Mouse (Mus musculus) neural tube, embryonic 12.5 days (tissue): ENCODE measurements around the gene Cel. TPM values are rescaled to one million over a fixed set of nuclear protein-coding genes. Genes with fewer than 3 reads are reported as not detected.

ENCODE experiments used
- ATAC-seq: fragments of 200-750 bp; cut with Nextera tagmentation; 2 replicates; pipeline ENCODE4 v1.8.0; 2017; ENCODE audit warnings: low read depth, mild to moderate bottlenecking, moderate TSS enrichment, moderate library complexity; ENCODE audit not compliant: low FRiP score
- H3K27ac ChIP-seq: fragments of 300-500 bp; sonication (generic); 2 replicates; pipeline ENCODE4 v1.5.1; 2016
- H3K27me3 ChIP-seq: fragments of 300-500 bp; sonication (generic); replicated peaks from 2 replicates; pipeline ENCODE4 v1.6.1; 2016; ENCODE audit warnings: mild to moderate bottlenecking
- H3K36me3 ChIP-seq: fragments of 300-500 bp; sonication (generic); 2 replicates; pipeline ENCODE4 v1.6.1; 2016; ENCODE audit warnings: mild to moderate bottlenecking
- H3K4me1 ChIP-seq: fragments of 300-500 bp; sonication (generic); 2 replicates; pipeline ENCODE4 v1.6.1; 2016
- H3K4me2 ChIP-seq: fragments of 300-500 bp; sonication (generic); replicated peaks from 2 replicates; pipeline ENCODE4 v1.6.1; 2016; ENCODE audit warnings: mild to moderate bottlenecking
- H3K4me3 ChIP-seq: fragments of 300-500 bp; sonication (generic); 2 replicates; pipeline ENCODE4 v1.5.1; 2016
- H3K9ac ChIP-seq: fragments of 300-500 bp; sonication (generic); 2 replicates; pipeline ENCODE4 v1.6.1; 2016; ENCODE audit warnings: mild to moderate bottlenecking
- H3K9me3 ChIP-seq: fragments of 300-500 bp; sonication (generic); 2 replicates; pipeline ENCODE4 v1.6.1; 2016; ENCODE audit warnings: mild to moderate bottlenecking
- WGBS: fragments of 180-500 bp; shearing (Covaris S2); methylation state at CpG from one replicate; pipeline ENCODE4 v1.1.7; 2016; 5-methylcytosine and 5-hydroxymethylcytosine counted together
- polyA plus RNA-seq: library from polyadenylated mRNA; unstranded; fragments of >200 nt; fragmentation: Nextera tagmentation; extraction: Ambion mirVana; gene quantifications from 2 replicates; pipeline ENCODE4 v1.2.1, GENCODE M21; 2016

Cel gene
- polyA plus RNA-seq, 1 experiment from 2014 or later: not detected

DNA sequence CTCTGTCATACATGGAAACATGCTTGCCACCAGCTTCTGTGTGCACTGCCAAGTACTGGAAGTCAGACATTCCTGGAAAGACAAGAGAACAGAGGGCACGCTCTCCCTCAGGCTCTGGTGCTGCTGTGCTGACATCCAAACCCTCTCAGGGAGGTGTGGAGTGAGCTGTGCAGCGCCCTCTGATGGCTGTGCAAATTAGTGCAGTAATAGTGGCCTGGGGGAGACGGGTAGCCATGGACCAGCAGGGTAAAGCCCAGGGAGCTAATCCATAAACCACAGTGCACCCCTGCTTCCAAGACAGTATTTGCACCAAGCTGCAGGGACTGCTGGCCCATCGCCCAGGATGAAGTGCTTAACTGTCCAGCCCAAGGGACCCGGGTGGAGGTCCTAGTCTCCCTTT, 14.8 kb upstream of the Cel start:
- Histone ChIP-seq H3K4me2 (no peak overlapping the region), H3K9me3 (no peaks in the 10 kb centered on the region), H3K4me1 (peaks cover 13% of the 10 kb centered on the region; the same call in 1 of the 2 replicates), H3K9ac (no peak overlapping the region), H3K27me3 (no peaks in the 10 kb centered on the region), H3K27ac (no peak overlapping the region), H3K4me3 (no peak overlapping the region), H3K36me3 (peaks cover 65% of the 10 kb centered on the region)
- 75% methylated on average over 5 of the region's 5 CpGs for WGBS
- no peak for ATAC-seq

GRCm38 (mm10) chr2:28576815-28577214, 13.6 kb upstream of the Cel start:
- Histone ChIP-seq H3K9me3 (no peaks in the 10 kb centered on the region), H3K9ac (no peak overlapping the region), H3K36me3 (peaks cover 77% of the 10 kb centered on the region), H3K4me1 (peaks cover 7% of the 10 kb centered on the region; the same call in 1 of the 2 replicates), H3K4me3 (no peak overlapping the region), H3K27ac (no peak overlapping the region), H3K4me2 (no peak overlapping the region), H3K27me3 (no peaks in the 10 kb centered on the region)
- WGBS: 93% methylated on average over 3 of the region's 3 CpGs
- no peak for ATAC-seq

DNA sequence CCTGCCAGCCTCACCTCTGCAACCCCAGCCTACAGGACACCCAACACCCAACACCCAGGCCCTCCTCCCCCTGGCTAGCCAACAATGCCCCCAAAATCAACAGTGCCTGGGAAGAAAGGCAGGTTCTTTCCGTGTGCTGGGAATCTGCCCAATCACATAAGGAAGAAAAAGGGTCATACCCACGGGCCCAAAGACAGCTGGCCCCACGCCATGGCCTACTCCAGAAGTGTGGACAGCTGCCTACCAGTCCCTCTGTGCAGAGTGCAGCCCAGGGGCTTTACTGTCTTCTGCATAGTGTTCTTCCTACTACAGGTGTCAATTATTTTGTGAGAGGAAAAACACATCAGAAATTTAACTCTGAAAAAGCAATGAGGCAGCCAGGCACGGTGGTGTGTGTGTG, 12.1 kb upstream of the Cel start:
- H3K9ac ChIP-seq: no peak overlapping the region
- WGBS: 90% methylated on average over 4 of the region's 4 CpGs
- no peaks in the 10 kb centered on the region for H3K27me3 ChIP-seq
- no peak overlapping the region for H3K4me2 ChIP-seq
- H3K4me3 ChIP-seq: no peak overlapping the region
- H3K27ac ChIP-seq: no peak overlapping the region
- H3K4me1 ChIP-seq: no peaks in the 10 kb centered on the region
- no peak for ATAC-seq
- H3K9me3 ChIP-seq: no peaks in the 10 kb centered on the region
- peaks cover 85% of the 10 kb centered on the region for H3K36me3 ChIP-seq

DNA sequence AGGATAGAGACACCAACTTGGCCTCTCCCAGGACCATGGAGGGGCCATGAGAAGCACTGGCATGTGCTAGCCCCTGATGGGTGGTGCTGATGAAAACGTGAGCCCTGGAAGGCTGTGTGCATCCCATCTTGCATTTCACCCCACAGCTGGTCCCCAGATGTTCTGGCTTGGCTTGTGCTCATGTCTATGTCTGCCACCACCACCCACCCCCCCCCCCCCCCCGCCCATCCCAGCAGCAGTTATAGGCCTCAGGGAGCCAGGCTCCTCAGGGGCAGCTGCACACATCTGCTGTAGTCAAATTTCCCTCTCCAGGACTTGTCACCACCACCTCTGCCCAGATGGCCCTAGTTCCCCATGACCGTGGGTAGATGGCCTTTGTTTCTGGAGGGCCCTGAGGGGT, 6.7 kb upstream of the Cel start:
- no peak for ATAC-seq
- WGBS: 80% methylated on average over 3 of the region's 3 CpGs
- no peak overlapping the region for H3K9ac ChIP-seq
- H3K4me2 ChIP-seq: no peak overlapping the region
- no peaks in the 10 kb centered on the region for H3K4me1 ChIP-seq
- no peaks in the 10 kb centered on the region for H3K9me3 ChIP-seq
- no peak overlapping the region for H3K4me3 ChIP-seq
- no peaks in the 10 kb centered on the region for H3K27me3 ChIP-seq
- peaks cover 91% of the 10 kb centered on the region for H3K36me3 ChIP-seq
- H3K27ac ChIP-seq: no peak overlapping the region

GRCm38 (mm10) chr2:28566545-28566944, 3.3 kb upstream of the Cel start:
- H3K36me3 ChIP-seq: peaks cover 64% of the 10 kb centered on the region
- no peaks in the 10 kb centered on the region for H3K9me3 ChIP-seq
- no peak overlapping the region for H3K4me2 ChIP-seq
- H3K4me1 ChIP-seq: no peaks in the 10 kb centered on the region
- ATAC-seq: no peak
- WGBS: 70% methylated on average over 5 of the region's 5 CpGs
- H3K9ac ChIP-seq: no peak overlapping the region
- no peak overlapping the region for H3K4me3 ChIP-seq
- H3K27me3 ChIP-seq: no peaks in the 10 kb centered on the region
- H3K27ac ChIP-seq: no peak overlapping the region

DNA sequence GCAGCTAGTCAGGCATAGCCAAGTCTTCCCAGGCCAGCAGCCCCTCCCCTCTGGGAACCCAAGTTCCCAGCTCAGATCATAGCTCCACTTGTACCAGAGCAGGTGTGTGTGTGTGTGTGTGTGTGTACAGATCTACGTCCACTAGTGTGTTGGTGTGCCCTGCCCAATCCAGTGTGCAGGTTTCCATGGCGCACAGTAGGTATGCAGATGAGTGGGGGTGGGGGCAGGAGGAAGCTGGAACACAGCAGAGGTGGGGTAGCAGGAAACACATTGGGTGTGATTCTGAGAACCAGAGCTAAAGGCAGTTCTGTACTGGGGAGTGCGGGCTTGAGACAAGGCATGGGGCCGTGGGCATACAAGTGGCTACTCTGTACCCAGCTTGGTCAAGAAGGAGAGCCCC, 1.2 kb upstream of the Cel start:
- ATAC-seq: no peak
- Histone ChIP-seq H3K9me3 (no peaks in the 10 kb centered on the region), H3K9ac (no peak overlapping the region), H3K4me2 (no peak overlapping the region), H3K4me1 (no peaks in the 10 kb centered on the region), H3K27me3 (no peaks in the 10 kb centered on the region), H3K36me3 (peaks cover 46% of the 10 kb centered on the region), H3K27ac (no peak overlapping the region), H3K4me3 (no peak overlapping the region)
- 95% methylated on average over 4 of the region's 4 CpGs for WGBS

GRCm38 (mm10) chr2:28563830-28564229, 627 bp upstream of the Cel start:
- Histone ChIP-seq H3K4me2 (no peak overlapping the region), H3K27ac (no peak overlapping the region), H3K9ac (no peak overlapping the region), H3K4me1 (no peaks in the 10 kb centered on the region), H3K36me3 (peaks cover 40% of the 10 kb centered on the region), H3K9me3 (no peaks in the 10 kb centered on the region), H3K27me3 (no peaks in the 10 kb centered on the region), H3K4me3 (no peak overlapping the region)
- no peak for ATAC-seq

GRCm38 (mm10) chr2:28557452-28557851, 5.8 kb downstream of the Cel start:
- Histone ChIP-seq H3K27ac (no peak overlapping the region), H3K9me3 (no peaks in the 10 kb centered on the region), H3K27me3 (no peaks in the 10 kb centered on the region), H3K4me1 (no peaks in the 10 kb centered on the region), H3K9ac (no peak overlapping the region), H3K4me3 (no peak overlapping the region), H3K4me2 (no peak overlapping the region), H3K36me3 (peaks cover 28% of the 10 kb centered on the region)
- WGBS: 82% methylated on average over 5 of the region's 5 CpGs
- no peak for ATAC-seq

GRCm38 (mm10) chr2:28552301-28552700, 10.9 kb downstream of the Cel start:
- no peak overlapping the region for H3K27ac ChIP-seq
- no peak overlapping the region for H3K4me2 ChIP-seq
- no peaks in the 10 kb centered on the region for H3K9me3 ChIP-seq
- H3K36me3 ChIP-seq: peaks cover 77% of the 10 kb centered on the region
- WGBS: 93% methylated on average over 5 of the region's 5 CpGs
- no peaks in the 10 kb centered on the region for H3K27me3 ChIP-seq
- no peak overlapping the region for H3K4me3 ChIP-seq
- H3K9ac ChIP-seq: no peak overlapping the region
- no peak for ATAC-seq
- H3K4me1 ChIP-seq: no peaks in the 10 kb centered on the region

DNA sequence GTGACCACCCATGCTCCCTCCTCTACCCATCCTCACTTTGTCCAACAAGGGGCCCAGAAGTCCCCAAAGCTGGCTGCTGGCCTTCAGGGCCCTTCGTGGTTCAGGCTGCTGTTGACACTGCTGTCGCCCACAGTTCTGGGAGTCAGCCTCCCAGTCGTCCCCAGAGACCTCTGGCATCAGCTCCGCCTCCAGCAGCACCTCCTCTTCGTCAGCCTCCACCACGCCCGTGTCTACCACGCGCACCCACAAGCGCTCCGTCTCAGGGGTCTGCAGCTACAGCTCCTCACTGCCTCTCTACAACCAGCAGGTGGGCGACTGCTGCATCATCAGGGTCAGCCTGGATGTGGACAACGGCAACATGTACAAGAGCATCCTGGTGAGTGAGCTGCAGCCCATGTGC, 14.0 kb downstream of the Cel start:
- no peak overlapping the region for H3K27ac ChIP-seq
- H3K36me3 ChIP-seq: peaks cover 95% of the 10 kb centered on the region
- WGBS: 87% methylated on average over 13 of the region's 13 CpGs
- no peak for ATAC-seq
- H3K4me3 ChIP-seq: no peak overlapping the region
- H3K4me1 ChIP-seq: no peaks in the 10 kb centered on the region
- no peak overlapping the region for H3K9ac ChIP-seq
- no peak overlapping the region for H3K4me2 ChIP-seq
- H3K9me3 ChIP-seq: no peaks in the 10 kb centered on the region
- H3K27me3 ChIP-seq: no peaks in the 10 kb centered on the region

DNA sequence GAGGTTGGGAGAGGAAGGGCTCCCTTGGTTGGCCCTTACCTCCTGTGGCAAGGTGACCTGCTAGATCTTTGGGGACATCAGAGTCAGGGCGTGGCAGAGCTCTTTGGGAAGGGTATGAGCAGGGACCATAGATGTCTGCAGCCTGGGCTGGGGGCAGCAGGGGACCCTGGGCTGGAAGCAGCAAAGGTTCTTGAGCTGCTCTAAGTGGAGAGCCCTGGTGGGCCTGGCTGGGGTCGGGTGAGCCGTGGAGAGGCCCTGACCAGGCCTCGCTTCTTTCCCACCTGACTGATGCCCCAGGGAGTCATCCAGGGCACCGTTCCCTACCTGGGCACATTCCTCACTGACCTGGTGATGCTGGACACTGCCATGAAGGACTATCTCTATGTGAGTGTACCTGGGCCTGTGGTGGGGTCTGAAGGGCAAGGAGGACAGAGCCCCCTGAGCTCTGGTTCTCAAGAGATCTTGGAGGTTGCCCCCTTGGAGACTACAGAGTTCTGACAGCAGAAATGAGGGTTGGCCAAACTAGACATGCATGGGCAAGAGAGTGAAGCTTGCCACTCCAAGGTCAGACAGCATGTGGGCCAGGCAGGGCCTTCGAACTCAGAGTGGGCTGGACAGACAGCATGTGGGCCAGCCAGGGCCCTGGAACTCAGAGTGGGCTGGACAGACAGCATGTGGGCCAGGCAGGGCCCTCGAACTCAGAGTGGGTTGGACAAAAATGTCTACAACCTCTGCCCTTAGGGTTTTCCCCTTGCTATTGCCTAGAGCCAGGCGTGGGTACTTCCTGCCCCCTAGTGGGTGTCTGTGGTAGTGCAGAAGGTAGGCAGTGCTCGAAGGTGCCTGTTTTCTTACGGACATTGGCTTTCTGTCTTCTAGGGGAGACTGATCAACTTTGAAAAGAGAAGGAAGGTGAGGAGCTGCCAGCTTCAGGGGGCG, 15.7 kb downstream of the Cel start:
- 55% methylated on average over 11 of the region's 11 CpGs for WGBS
- H3K27ac ChIP-seq: no peak overlapping the region
- peaks cover 95% of the 10 kb centered on the region for H3K36me3 ChIP-seq
- H3K4me3 ChIP-seq: no peak overlapping the region
- H3K9ac ChIP-seq: peak overlapping the region; percentile 8; the same call in 1 of the 2 replicates
- H3K27me3 ChIP-seq: no peaks in the 10 kb centered on the region
- H3K9me3 ChIP-seq: no peaks in the 10 kb centered on the region
- H3K4me2 ChIP-seq: no peak overlapping the region
- ATAC-seq: peak; percentile 32; the same call in 1 of the 2 replicates
- no peaks in the 10 kb centered on the region for H3K4me1 ChIP-seq

DNA sequence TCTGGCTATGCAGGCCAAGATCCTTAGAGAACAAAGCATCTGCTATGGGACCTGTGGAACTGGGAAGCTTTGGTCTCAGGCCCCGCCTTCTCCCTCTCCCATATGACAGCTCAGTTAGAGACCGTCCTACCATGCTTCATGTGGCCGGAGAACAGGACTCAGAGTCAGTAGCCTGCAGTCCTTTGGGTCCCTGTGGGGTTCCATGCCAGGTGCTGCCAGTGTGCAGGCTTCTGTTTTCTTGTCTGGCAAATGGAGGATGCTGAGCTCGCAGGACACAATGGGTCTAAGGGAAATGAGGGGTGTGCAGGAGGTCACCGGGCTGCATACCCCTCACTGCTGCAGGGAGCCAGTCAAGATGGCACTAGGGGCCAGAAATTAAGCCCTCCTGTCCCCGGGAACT, 16.6 kb downstream of the Cel start:
- H3K4me3 ChIP-seq: no peak overlapping the region
- no peak overlapping the region for H3K4me2 ChIP-seq
- 81% methylated on average over 6 of the region's 6 CpGs for WGBS
- H3K9ac ChIP-seq: no peak overlapping the region
- H3K27me3 ChIP-seq: no peaks in the 10 kb centered on the region
- no peaks in the 10 kb centered on the region for H3K4me1 ChIP-seq
- H3K27ac ChIP-seq: no peak overlapping the region
- H3K36me3 ChIP-seq: peaks cover 92% of the 10 kb centered on the region
- no peak for ATAC-seq
- no peaks in the 10 kb centered on the region for H3K9me3 ChIP-seq

DNA sequence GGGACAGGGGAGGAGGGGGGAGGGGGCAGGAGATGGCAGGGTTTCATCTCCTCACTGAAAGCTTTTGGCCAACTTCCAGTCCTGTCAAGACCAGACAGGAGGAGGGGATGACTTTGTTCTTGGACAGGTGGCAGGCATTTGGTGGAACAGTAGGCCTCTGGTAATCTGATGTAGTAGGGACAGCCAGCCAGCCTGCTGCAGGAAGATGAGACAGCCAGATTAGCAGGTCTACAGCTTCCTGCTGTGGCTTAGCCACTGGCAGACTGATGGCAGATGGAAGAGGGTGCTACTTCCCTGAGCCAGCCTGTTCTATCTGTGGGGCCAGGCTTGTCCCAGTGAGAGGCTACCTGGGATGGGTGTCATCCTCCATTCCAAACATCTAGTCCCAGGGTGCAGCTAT, 17.2 kb downstream of the Cel start:
- no peak overlapping the region for H3K9ac ChIP-seq
- H3K4me2 ChIP-seq: no peak overlapping the region
- peaks cover 90% of the 10 kb centered on the region for H3K36me3 ChIP-seq
- no peak for ATAC-seq
- no peaks in the 10 kb centered on the region for H3K27me3 ChIP-seq
- H3K9me3 ChIP-seq: no peaks in the 10 kb centered on the region
- H3K27ac ChIP-seq: no peak overlapping the region
- H3K4me1 ChIP-seq: no peaks in the 10 kb centered on the region
- no peak overlapping the region for H3K4me3 ChIP-seq
